Mouse (Mus musculus) intestine, postnatal 0 days (tissue): ENCODE results near the gene E130308A19Rik. TPM values are rescaled to one million over a fixed set of nuclear protein-coding genes. Genes with fewer than 3 reads are reported as not detected.

Source experiments
- ATAC-seq: fragments of 200-750 bp; cut with Nextera tagmentation; 2 replicates; pipeline ENCODE4 v1.8.0; 2017; ENCODE audit warnings: mild to moderate bottlenecking, moderate TSS enrichment, moderate library complexity
- H3K27ac ChIP-seq: fragments of 300-500 bp; sonication (generic); 2 replicates; pipeline ENCODE4 v1.5.1; 2014; ENCODE audit warnings: mild to moderate bottlenecking, low read depth, low read length, moderate library complexity
- H3K27me3 ChIP-seq: fragments of 300-500 bp; sonication (generic); replicated peaks from 2 replicates; pipeline ENCODE4 v1.6.1; 2014; ENCODE audit warnings: low read length, mixed read lengths; ENCODE audit not compliant: control insufficient read depth, insufficient read depth
- H3K36me3 ChIP-seq: fragments of 300-500 bp; sonication (generic); 2 replicates; pipeline ENCODE4 v1.6.1; 2014; ENCODE audit warnings: mild to moderate bottlenecking, moderate library complexity; ENCODE audit not compliant: control insufficient read depth, insufficient read depth
- H3K4me1 ChIP-seq: fragments of 300-500 bp; sonication (generic); replicated peaks from 2 replicates; pipeline ENCODE4 v1.6.1; 2014; ENCODE audit warnings: antibody characterized with exemption, low read length, mixed read lengths; ENCODE audit not compliant: control insufficient read depth, insufficient read depth
- H3K4me2 ChIP-seq: fragments of 300-500 bp; sonication (generic); replicated peaks from 2 replicates; pipeline ENCODE4 v1.6.1; 2014; ENCODE audit warnings: low read depth, mild to moderate bottlenecking, moderate library complexity
- H3K4me3 ChIP-seq: fragments of 300-500 bp; sonication (generic); 2 replicates; pipeline ENCODE4 v1.5.1; 2014; ENCODE audit warnings: low read depth, low read length
- H3K9ac ChIP-seq: fragments of 300-500 bp; sonication (generic); 2 replicates; pipeline ENCODE4 v1.6.1; 2014; ENCODE audit warnings: mild to moderate bottlenecking, low read depth, low read length
- H3K9me3 ChIP-seq: fragments of 300-500 bp; sonication (generic); 2 replicates; pipeline ENCODE4 v1.6.1; 2016; ENCODE audit warnings: mixed run types; ENCODE audit not compliant: control insufficient read depth
- CTCF ChIP-seq: sonication (generic); IDR thresholded peaks from 2 replicates; pipeline ENCODE4 v1.5.1; 2016; ENCODE audit warnings: low read depth, mild to moderate bottlenecking, control low read depth, antibody characterized with exemption, moderate library complexity
- WGBS: fragments of 180-500 bp; shearing (Covaris S2); extraction: QIAGEN DNeasy Blood & Tissue Kit; methylation state at CpG from one replicate; pipeline ENCODE4 v1.1.7; 2014; 5-methylcytosine and 5-hydroxymethylcytosine counted together
- polyA plus RNA-seq: library from polyadenylated mRNA; unstranded; fragments of >200 nt; fragmentation: Nextera tagmentation; extraction: Ambion mirVana; gene quantifications from 2 replicates; pipeline ENCODE4 v1.2.1, GENCODE M21; 2015

Gene E130308A19Rik
- polyA plus RNA-seq, 1 experiment from 2014 or later: 6.6 TPM

- no peak overlapping the region for H3K27ac ChIP-seq
- no peak for TF ChIP-seq CTCF
- no peaks in the 10 kb centered on the region for H3K36me3 ChIP-seq
- no peak overlapping the region for H3K9ac ChIP-seq
- ATAC-seq: no peak
- no peaks in the 10 kb centered on the region for H3K4me1 ChIP-seq
- WGBS: 52% methylated on average over 4 of the region's 4 CpGs
- H3K27me3 ChIP-seq: no peaks in the 10 kb centered on the region
- no peak overlapping the region for H3K4me3 ChIP-seq
- H3K9me3 ChIP-seq: no peaks in the 10 kb centered on the region
- no peak overlapping the region for H3K4me2 ChIP-seq
These were observed 58.3 kb downstream of the E130308A19Rik start for GRCm38 (mm10) chr4:59684306-59684705.

DNA sequence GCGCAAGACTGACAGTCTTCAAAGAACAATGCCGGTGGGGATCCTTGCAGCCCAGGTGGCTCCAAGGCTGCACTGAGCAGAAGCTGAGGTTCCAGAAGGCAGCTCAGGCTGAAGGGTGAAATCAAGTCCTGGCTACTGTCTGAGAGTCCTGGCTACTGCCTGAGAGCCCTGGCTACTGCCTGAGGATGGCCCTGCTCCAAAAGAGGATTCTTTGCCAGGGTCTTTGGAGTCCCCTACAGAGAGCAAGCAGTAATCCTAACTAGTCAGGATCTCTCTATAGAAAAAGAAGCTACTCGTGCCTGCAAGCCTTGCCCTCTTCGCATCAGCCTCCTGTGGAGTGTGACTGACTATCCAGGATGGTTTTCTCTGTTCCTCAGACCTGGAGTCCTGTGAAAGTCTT lies 60.7 kb downstream of the E130308A19Rik start:
- no peaks in the 10 kb centered on the region for H3K4me1 ChIP-seq
- H3K36me3 ChIP-seq: peaks cover 5% of the 10 kb centered on the region; the same call in 1 of the 2 replicates
- no peak for TF ChIP-seq CTCF
- ATAC-seq: no peak
- WGBS: 87% methylated on average over 4 of the region's 4 CpGs
- H3K4me3 ChIP-seq: no peak overlapping the region
- no peak overlapping the region for H3K4me2 ChIP-seq
- no peaks in the 10 kb centered on the region for H3K27me3 ChIP-seq
- H3K9ac ChIP-seq: no peak overlapping the region
- no peak overlapping the region for H3K27ac ChIP-seq
- no peaks in the 10 kb centered on the region for H3K9me3 ChIP-seq

GRCm38 (mm10) chr4:59689055-59689454 lies 63.0 kb downstream of the E130308A19Rik start:
- no peak for ATAC-seq
- Histone ChIP-seq H3K36me3 (peaks cover 5% of the 10 kb centered on the region; the same call in 1 of the 2 replicates), H3K4me3 (no peak overlapping the region), H3K9me3 (no peaks in the 10 kb centered on the region), H3K4me1 (no peaks in the 10 kb centered on the region), H3K27ac (no peak overlapping the region), H3K4me2 (no peak overlapping the region), H3K9ac (no peak overlapping the region), H3K27me3 (no peaks in the 10 kb centered on the region)
- 82% methylated on average over 4 of the region's 4 CpGs for WGBS
- TF ChIP-seq CTCF: no peak

DNA sequence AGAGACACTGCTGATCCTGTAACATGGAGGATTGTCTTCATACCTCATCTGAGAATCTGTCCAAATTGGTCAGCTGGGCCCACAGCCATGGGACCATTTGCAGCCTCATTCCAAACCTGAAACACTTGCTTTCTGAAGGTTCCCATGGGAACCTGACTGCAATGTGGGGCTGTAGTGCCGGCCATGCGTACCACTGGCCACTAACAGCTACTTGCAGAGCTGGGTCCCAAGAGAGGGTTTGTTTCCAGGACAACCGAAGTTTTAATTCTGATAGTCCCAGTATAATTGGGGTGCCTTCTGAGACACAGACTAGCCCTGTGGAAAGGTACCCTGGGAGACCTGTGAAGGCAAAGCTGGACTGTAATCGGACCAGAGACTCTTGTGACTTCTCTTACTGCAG lies 64.1 kb downstream of the E130308A19Rik start:
- Histone ChIP-seq H3K9me3 (no peaks in the 10 kb centered on the region), H3K27ac (no peak overlapping the region), H3K4me1 (no peaks in the 10 kb centered on the region), H3K27me3 (no peaks in the 10 kb centered on the region), H3K4me3 (no peak overlapping the region), H3K9ac (no peak overlapping the region), H3K4me2 (no peak overlapping the region), H3K36me3 (peaks cover 5% of the 10 kb centered on the region; the same call in 1 of the 2 replicates)
- WGBS: 90% methylated on average over 4 of the region's 4 CpGs
- no peak for ATAC-seq
- TF ChIP-seq CTCF: no peak

DNA sequence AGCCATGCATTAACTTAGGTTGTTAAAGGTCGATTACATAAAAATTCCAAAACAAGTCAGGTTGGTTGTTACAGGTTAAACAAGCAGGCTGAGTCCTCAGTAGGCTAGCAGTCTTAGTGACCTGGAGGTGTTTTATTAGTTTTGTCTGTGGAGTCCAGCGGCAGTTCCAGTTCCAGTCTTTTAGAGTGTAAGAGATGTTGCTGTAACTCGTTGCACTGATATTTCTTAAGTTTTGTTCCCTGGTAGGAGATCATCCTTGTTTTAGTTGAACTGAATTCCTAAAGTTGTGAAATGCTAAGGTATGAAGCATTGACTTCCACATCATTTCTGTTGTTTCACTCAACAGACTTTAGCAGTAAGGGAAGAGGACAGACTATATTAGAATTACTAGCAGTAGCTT lies 70.8 kb downstream of the E130308A19Rik start:
- TF ChIP-seq CTCF: no peak
- Histone ChIP-seq H3K4me3 (no peak overlapping the region), H3K9ac (no peak overlapping the region), H3K27ac (no peak overlapping the region), H3K4me2 (no peak overlapping the region), H3K4me1 (0 out of 2 replicates have a peak, but pooled peaks cover 7% of the 10 kb centered on the region), H3K27me3 (no peaks in the 10 kb centered on the region), H3K36me3 (no peaks in the 10 kb centered on the region), H3K9me3 (no peaks in the 10 kb centered on the region)
- 80% methylated on average over 3 of the region's 3 CpGs for WGBS
- ATAC-seq: no peak

DNA sequence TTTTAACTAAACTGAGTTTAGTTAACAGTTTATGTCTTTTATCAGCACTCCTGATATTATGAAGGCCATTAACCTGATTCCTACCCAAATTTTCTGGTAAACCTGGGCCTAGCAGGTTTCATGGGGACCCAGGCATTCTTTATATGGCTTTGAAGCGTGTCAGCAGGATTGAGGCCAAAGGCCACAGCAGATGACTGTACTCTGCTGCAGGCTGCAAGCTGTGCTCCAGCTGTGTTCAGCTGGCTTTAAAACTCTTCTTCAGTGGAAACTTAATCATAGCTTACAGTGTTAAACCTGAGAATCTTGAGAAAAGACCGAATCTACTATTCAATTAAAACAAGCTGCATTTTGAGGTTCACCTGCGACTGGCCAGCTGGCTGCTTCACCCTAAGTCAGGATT lies 71.9 kb downstream of the E130308A19Rik start:
- no peak overlapping the region for H3K27ac ChIP-seq
- H3K4me1 ChIP-seq: 0 out of 2 replicates have a peak, but pooled peaks cover 7% of the 10 kb centered on the region
- no peak overlapping the region for H3K4me2 ChIP-seq
- H3K4me3 ChIP-seq: no peak overlapping the region
- ATAC-seq: no peak
- no peak overlapping the region for H3K9ac ChIP-seq
- H3K27me3 ChIP-seq: no peaks in the 10 kb centered on the region
- H3K36me3 ChIP-seq: no peaks in the 10 kb centered on the region
- TF ChIP-seq CTCF: no peak
- 45% methylated on average over 3 of the region's 3 CpGs for WGBS
- no peaks in the 10 kb centered on the region for H3K9me3 ChIP-seq
